27 mouse cellular contexts compared by ENCODE assay signal in genomic region chr5:36191285-36191684, GRCm38 (mm10). TPM values are rescaled to one million over a fixed set of nuclear protein-coding genes. Genes with fewer than 3 reads are reported as not detected.
"Had no signal": no experiment of that assay in that cellular context is flagged by ENCODE, and none has a peak within 500 bp of the region (broad histone marks: within the 10 kb centered on the region; RNA-seq: fewer than 3 reads in every experiment).

No protein-coding gene starts in this region.

- DNase-seq: gastrocnemius, adult 2 months; gastrocnemius, postnatal 10 days; gastrocnemius, postnatal 25 days; heart, adult 18-20 months; heart, postnatal 4 days; kidney, adult 18-20 months; kidney, postnatal 25 days; liver; liver, embryonic 13.5 days had no signal

- ATAC-seq: hindbrain, embryonic 16.5 days; inflammation-experienced regulatory T-cells, adult 6 months; intestine, embryonic 15.5 days; intestine, postnatal 0 days had no signal

RNA-seq across cellular contexts. Expression of gene Psapl1, which starts 12.5 kb away (rescaled TPM):
- total RNA-seq: gastrocnemius, adult 2 months; gastrocnemius, postnatal 10 days; gastrocnemius, postnatal 25 days; granulocyte monocyte progenitor cell, adult 5-6 weeks; heart, adult 18-20 months; heart, adult 8-10 months; heart, postnatal 10 days; heart, postnatal 25 days; heart, postnatal 4 days; layer of hippocampus, adult 2 months; layer of hippocampus, postnatal 10 days; layer of hippocampus, postnatal 25 days; left cerebral cortex, adult 2 months; left cerebral cortex, postnatal 14 days; left cerebral cortex, postnatal 36 days had no signal
- polyA plus RNA-seq: heart, embryonic 12.5 days; heart, embryonic 14.5 days; hindbrain, embryonic 10.5 days; inflammation-experienced regulatory T-cells, adult 6 months; limb, embryonic 12.5 days; liver, embryonic 13.5 days had no signal
